Mouse (Mus musculus): ENCODE data around the gene 1700069L16Rik.

The 1700069L16Rik gene

GRCm38 (mm10) chr5:113732182-113732581 is 7.6 kb upstream of the 1700069L16Rik start:
- DNase-seq, result no peak

GRCm38 (mm10) chr5:113731174-113731573 is 6.6 kb upstream of the 1700069L16Rik start:
- DNase-seq, result no peak

- DNase-seq, result peak; percentile 49
Measured at GRCm38 (mm10) chr5:113730641-113731121, 6.1 kb upstream of the 1700069L16Rik start.

GRCm38 (mm10) chr5:113728691-113729090 is 4.1 kb upstream of the 1700069L16Rik start:
- no peak for DNase-seq

GRCm38 (mm10) chr5:113728011-113728410 is 3.4 kb upstream of the 1700069L16Rik start:
- no peak for DNase-seq

- no peak for DNase-seq
Measured at GRCm38 (mm10) chr5:113727238-113727637, 2.7 kb upstream of the 1700069L16Rik start.

GRCm38 (mm10) chr5:113726618-113727017 is 2.0 kb upstream of the 1700069L16Rik start:
- DNase-seq, result no peak

GRCm38 (mm10) chr5:113725417-113725816 is 845 bp upstream of the 1700069L16Rik start:
- DNase-seq, result no peak

- no peak for DNase-seq
Measured at GRCm38 (mm10) chr5:113723567-113724237, 870 bp downstream of the 1700069L16Rik start.

- no peak for DNase-seq
Measured at GRCm38 (mm10) chr5:113722224-113723013, 2.2 kb downstream of the 1700069L16Rik start.

- DNase-seq, result no peak
Measured at GRCm38 (mm10) chr5:113719221-113719661, 5.3 kb downstream of the 1700069L16Rik start.

- DNase-seq, result peak; percentile 58
Measured at GRCm38 (mm10) chr5:113716581-113717388, 7.8 kb downstream of the 1700069L16Rik start.

- DNase-seq, result no peak
Measured at GRCm38 (mm10) chr5:113712861-113713260, 11.7 kb downstream of the 1700069L16Rik start.

- DNase-seq, result no peak
Measured at GRCm38 (mm10) chr5:113703803-113704585, 20.6 kb downstream of the 1700069L16Rik start.

GRCm38 (mm10) chr5:113700388-113701023 is 24.1 kb downstream of the 1700069L16Rik start:
- DNase-seq, result no peak

- DNase-seq, result no peak
Measured at GRCm38 (mm10) chr5:113694415-113694814, 30.2 kb downstream of the 1700069L16Rik start.

GRCm38 (mm10) chr5:113694000-113694399 is 30.6 kb downstream of the 1700069L16Rik start:
- DNase-seq, result no peak

- DNase-seq, result no peak
Measured at GRCm38 (mm10) chr5:113693196-113693755, 31.3 kb downstream of the 1700069L16Rik start.

- no peak for DNase-seq
Measured at GRCm38 (mm10) chr5:113690866-113691265, 33.7 kb downstream of the 1700069L16Rik start.

- no peak for DNase-seq
Measured at GRCm38 (mm10) chr5:113690069-113690548, 34.5 kb downstream of the 1700069L16Rik start.

GRCm38 (mm10) chr5:113687514-113687913 is 37.1 kb downstream of the 1700069L16Rik start:
- no peak for DNase-seq
